Mouse (Mus musculus) lung, embryonic 14.5 days (tissue): Measurements from ENCODE around the gene Ifi47. TPM values are rescaled to one million over a fixed set of nuclear protein-coding genes. Genes with fewer than 3 reads are reported as not detected.
A peak's percentile ranks its signal among the peaks of the same experiment; 100 is the strongest.

Source experiments
- ATAC-seq: fragments of 200-750 bp; cut with Nextera tagmentation; 2 replicates; pipeline ENCODE4 v1.8.0; 2017; ENCODE audit warnings: mild to moderate bottlenecking, moderate TSS enrichment, moderate library complexity; ENCODE audit not compliant: insufficient read depth
- DNase-seq: peaks from one replicate; pipeline ENCODE4 v3.0.0-alpha.2; 2015
- H3K27ac ChIP-seq: fragments of 300-500 bp; sonication (generic); 2 replicates; pipeline ENCODE4 v1.5.1; 2014; ENCODE audit warnings: low read depth, mild to moderate bottlenecking, moderate library complexity
- H3K27me3 ChIP-seq: fragments of 300-500 bp; sonication (generic); 2 replicates; pipeline ENCODE4 v1.6.1; 2014; ENCODE audit warnings: low read length, control low read depth; ENCODE audit not compliant: insufficient read depth
- H3K36me3 ChIP-seq: fragments of 300-500 bp; sonication (generic); 2 replicates; pipeline ENCODE4 v1.6.1; 2014; ENCODE audit warnings: control low read depth; ENCODE audit not compliant: insufficient read depth
- H3K4me1 ChIP-seq: fragments of 300-500 bp; sonication (generic); 2 replicates; pipeline ENCODE4 v1.6.1; 2014; ENCODE audit warnings: antibody characterized with exemption, control low read depth; ENCODE audit not compliant: insufficient read depth
- H3K4me2 ChIP-seq: fragments of 300-500 bp; sonication (generic); 2 replicates; pipeline ENCODE4 v1.6.1; 2014; ENCODE audit warnings: mild to moderate bottlenecking
- H3K4me3 ChIP-seq: fragments of 300-500 bp; sonication (generic); 2 replicates; pipeline ENCODE4 v1.5.1; 2014; ENCODE audit warnings: low read depth, low read length
- H3K9ac ChIP-seq: fragments of 300-500 bp; sonication (generic); 2 replicates; pipeline ENCODE4 v1.6.1; 2014
- H3K9me3 ChIP-seq: fragments of 300-500 bp; sonication (generic); 2 replicates; pipeline ENCODE4 v1.6.1; 2016; ENCODE audit warnings: low read depth, low read length, control low read depth
- CTCF ChIP-seq: IDR thresholded peaks from 2 replicates; pipeline ENCODE4 v1.5.1; 2016; ENCODE audit warnings: antibody characterized with exemption, low read depth
- WGBS: fragments of 180-500 bp; shearing (Covaris S2); extraction: QIAGEN DNeasy Blood & Tissue Kit; methylation state at CpG from one replicate; pipeline ENCODE4 v1.1.7; 2014; 5-methylcytosine and 5-hydroxymethylcytosine counted together
- polyA plus RNA-seq: library from polyadenylated mRNA; unstranded; fragments of >200 nt; fragmentation: Nextera tagmentation; extraction: Ambion mirVana; gene quantifications from 2 replicates; pipeline ENCODE4 v1.2.1, GENCODE M21; 2014

The Ifi47 gene
- polyA plus RNA-seq, 1 experiment from 2014 or later = 1.8 TPM

DNA sequence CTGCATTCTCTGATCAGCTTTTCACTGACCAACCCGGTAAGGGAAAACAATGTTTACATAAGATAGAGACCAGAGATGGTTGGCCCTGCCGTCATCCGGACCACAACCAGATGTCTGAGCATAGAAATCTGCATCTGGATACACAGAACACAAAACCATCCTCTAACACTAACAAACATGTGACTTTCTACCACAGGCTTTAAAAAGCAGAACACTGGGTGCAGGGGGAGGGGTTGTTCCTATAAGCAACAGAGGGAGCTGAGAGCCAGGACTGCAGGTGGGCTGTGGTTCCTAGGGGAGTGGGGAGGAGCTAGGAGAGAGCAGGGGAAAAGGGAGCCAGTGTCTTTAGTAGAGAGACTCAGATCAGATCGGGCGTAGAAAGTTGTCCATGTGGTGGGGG, 25.1 kb downstream of the Ifi47 start:
- no peak overlapping the region for H3K4me3 ChIP-seq
- H3K9ac ChIP-seq = no peak overlapping the region
- H3K27ac ChIP-seq = no peak overlapping the region
- no peaks in the 10 kb centered on the region for H3K4me1 ChIP-seq
- no peak for DNase-seq
- no peak overlapping the region for H3K4me2 ChIP-seq
- H3K9me3 ChIP-seq = no peaks in the 10 kb centered on the region
- no peaks in the 10 kb centered on the region for H3K36me3 ChIP-seq
- no peak for TF ChIP-seq CTCF
- no peaks in the 10 kb centered on the region for H3K27me3 ChIP-seq
- no peak for ATAC-seq
- WGBS = 29% methylated on average over 5 of the region's 5 CpGs

GRCm38 (mm10) chr11:49103047-49103693, 26.8 kb downstream of the Ifi47 start:
- peak; percentile 92 for TF ChIP-seq CTCF
- Histone ChIP-seq H3K4me3 (no peak overlapping the region), H3K4me1 (no peaks in the 10 kb centered on the region), H3K27ac (no peak overlapping the region), H3K27me3 (no peaks in the 10 kb centered on the region), H3K9ac (no peak overlapping the region), H3K36me3 (no peaks in the 10 kb centered on the region), H3K9me3 (no peaks in the 10 kb centered on the region), H3K4me2 (no peak overlapping the region)
- 10% methylated on average over 8 of the region's 8 CpGs for WGBS
- DNase-seq (peak; percentile 95), ATAC-seq (peak; percentile 77)

DNA sequence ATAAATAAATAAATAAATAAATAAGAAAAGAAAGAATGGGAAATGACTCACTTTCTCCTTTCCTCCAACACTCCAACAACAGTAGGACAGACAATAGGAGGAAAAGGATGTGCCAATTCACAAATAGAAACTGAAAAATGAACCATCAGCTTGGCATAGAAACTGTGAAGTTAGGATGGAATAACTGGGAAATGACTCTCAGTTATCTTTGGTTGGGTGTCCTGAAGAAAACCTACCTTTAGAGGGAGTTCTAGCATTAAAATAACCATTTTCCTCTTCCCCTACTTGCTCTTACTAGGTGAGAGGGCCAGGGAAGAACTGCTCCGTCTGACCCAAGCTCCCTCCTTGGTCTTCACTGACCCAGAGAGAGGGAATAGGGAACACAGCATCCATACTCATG, 29.4 kb downstream of the Ifi47 start:
- Histone ChIP-seq H3K27ac (no peak overlapping the region), H3K9me3 (no peaks in the 10 kb centered on the region), H3K9ac (no peak overlapping the region), H3K4me1 (no peaks in the 10 kb centered on the region), H3K4me3 (no peak overlapping the region), H3K27me3 (no peaks in the 10 kb centered on the region), H3K4me2 (no peak overlapping the region), H3K36me3 (no peaks in the 10 kb centered on the region)
- 63% methylated on average over 1 of the region's 1 CpGs for WGBS
- TF ChIP-seq CTCF = no peak
- DNase-seq = no peak
- no peak for ATAC-seq

DNA sequence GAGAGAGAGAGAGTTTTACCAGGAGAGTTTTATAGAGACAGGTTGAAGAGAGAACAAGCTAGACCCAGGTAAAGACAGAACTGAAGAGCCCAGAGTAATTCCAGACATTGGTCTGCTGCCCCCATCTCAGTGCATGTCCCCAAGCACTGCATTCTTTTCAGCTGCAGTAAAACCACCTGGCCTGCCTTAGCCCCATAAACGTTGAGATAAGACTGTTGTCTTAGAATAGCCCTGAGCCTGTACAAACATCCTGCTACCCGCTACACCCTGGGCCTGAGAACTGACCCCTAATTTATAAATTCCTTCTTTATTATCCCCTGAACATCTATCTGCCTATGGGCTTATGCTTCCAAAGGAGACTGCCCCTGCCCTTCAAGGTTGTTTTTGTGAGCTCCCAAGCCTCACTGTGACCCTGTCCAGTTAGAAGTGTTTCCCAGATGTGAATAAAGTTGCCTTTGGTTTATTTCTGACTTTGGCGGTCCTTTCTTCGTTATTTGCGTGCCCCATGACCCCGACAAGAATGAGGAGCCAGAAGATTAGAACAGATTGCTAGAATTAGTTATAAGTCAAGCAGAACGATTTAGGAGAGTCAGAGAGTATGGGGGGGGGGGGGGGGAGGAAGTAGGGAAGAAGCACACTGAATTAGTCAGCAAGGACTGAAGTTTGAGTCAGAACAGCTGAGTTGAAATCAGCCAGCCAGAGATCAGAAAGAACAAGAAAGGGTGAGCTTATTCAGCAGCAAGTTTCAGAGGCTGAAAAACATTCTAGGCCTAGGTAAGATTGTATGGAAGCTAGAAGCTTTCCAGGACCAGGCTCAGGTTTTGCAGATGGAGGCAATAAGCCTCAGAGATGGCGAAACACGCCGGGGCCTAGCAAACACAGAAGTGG, 31.5 kb downstream of the Ifi47 start:
- 56% methylated on average over 10 of the region's 10 CpGs for WGBS
- H3K4me1 ChIP-seq = no peaks in the 10 kb centered on the region
- H3K9me3 ChIP-seq = no peaks in the 10 kb centered on the region
- no peak overlapping the region for H3K27ac ChIP-seq
- DNase-seq (no peak), ATAC-seq (no peak)
- TF ChIP-seq CTCF = no peak
- no peaks in the 10 kb centered on the region for H3K36me3 ChIP-seq
- H3K4me2 ChIP-seq = no peak overlapping the region
- H3K4me3 ChIP-seq = no peak overlapping the region
- no peaks in the 10 kb centered on the region for H3K27me3 ChIP-seq
- no peak overlapping the region for H3K9ac ChIP-seq

DNA sequence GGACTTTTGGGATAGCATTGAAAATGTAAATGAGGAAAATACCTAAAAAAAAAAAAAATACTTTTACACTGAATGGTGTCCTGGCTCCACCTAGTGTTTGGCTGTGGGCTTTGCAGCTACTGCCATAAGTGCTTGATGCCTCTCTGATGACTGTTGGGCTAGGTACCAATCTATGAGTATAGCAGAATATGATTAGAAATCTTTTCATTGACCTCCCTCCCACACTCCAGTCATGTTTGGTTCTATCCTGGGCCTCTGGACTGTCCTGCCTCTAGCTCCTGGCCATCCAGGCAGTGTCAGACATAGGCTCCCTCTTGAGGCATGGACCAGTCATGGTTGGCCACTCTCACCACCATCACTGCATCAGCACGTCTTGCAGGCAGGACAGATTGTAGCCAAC, 32.4 kb downstream of the Ifi47 start:
- 28% methylated on average over 1 of the region's 1 CpGs for WGBS
- Histone ChIP-seq H3K9me3 (no peaks in the 10 kb centered on the region), H3K27me3 (no peaks in the 10 kb centered on the region), H3K27ac (no peak overlapping the region), H3K9ac (no peak overlapping the region), H3K4me2 (no peak overlapping the region), H3K4me3 (no peak overlapping the region), H3K36me3 (no peaks in the 10 kb centered on the region), H3K4me1 (no peaks in the 10 kb centered on the region)
- peak; percentile 70 for TF ChIP-seq CTCF
- peak; percentile 75 for DNase-seq
- no peak for ATAC-seq

DNA sequence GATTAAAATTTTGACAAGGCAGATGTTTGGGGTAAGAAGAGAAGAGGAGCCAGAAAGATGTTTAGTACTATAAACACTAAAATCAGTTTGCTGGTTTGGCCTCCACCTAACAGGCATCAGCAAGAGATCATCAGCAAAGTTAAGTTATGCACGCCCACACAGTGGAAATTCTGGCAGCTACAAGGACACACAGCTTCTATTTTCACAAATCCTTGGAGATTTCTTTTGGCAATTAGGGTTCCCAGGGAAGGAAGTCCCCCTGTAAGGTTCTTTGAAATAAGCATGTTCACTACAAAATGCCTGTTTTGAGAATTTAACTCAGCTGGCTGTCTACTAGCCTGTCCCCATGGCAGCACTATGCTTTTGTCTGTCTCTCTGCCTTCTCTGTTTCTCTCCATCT, 34.6 kb downstream of the Ifi47 start:
- Histone ChIP-seq H3K27me3 (no peaks in the 10 kb centered on the region), H3K36me3 (no peaks in the 10 kb centered on the region), H3K4me1 (no peaks in the 10 kb centered on the region), H3K27ac (no peak overlapping the region), H3K9ac (no peak overlapping the region), H3K4me2 (no peak overlapping the region), H3K4me3 (no peak overlapping the region), H3K9me3 (no peaks in the 10 kb centered on the region)
- TF ChIP-seq CTCF = no peak
- WGBS = 65% methylated on average over 1 of the region's 1 CpGs
- ATAC-seq = no peak
- DNase-seq = no peak

- no peak overlapping the region for H3K4me3 ChIP-seq
- no peaks in the 10 kb centered on the region for H3K27me3 ChIP-seq
- DNase-seq (peak; percentile 68), ATAC-seq (peak; percentile 77; the same call in 1 of the 2 replicates)
- H3K4me2 ChIP-seq = no peak overlapping the region
- H3K9me3 ChIP-seq = no peaks in the 10 kb centered on the region
- no peak for TF ChIP-seq CTCF
- H3K36me3 ChIP-seq = no peaks in the 10 kb centered on the region
- H3K27ac ChIP-seq = no peak overlapping the region
- 64% methylated on average over 6 of the region's 6 CpGs for WGBS
- no peaks in the 10 kb centered on the region for H3K4me1 ChIP-seq
- no peak overlapping the region for H3K9ac ChIP-seq
These were observed 36.3 kb downstream of the Ifi47 start for GRCm38 (mm10) chr11:49112624-49113219.
